Mouse (Mus musculus) kidney, postnatal 0 days (tissue): ENCODE results near the gene Atp4b. TPM values are rescaled to one million over a fixed set of nuclear protein-coding genes. Genes with fewer than 3 reads are reported as not detected.
"Not testable (repeated sequence)": the region's sequence is repeated elsewhere in the genome, so short reads cannot be mapped to it uniquely, and the experiment has no call there.

ENCODE experiments used
- ATAC-seq: fragments of 200-750 bp; cut with Nextera tagmentation; replicated peaks from 2 replicates; pipeline ENCODE4 v1.8.0; 2017; ENCODE audit warnings: low read depth, moderate number of reproducible peaks, moderate TSS enrichment, moderate library complexity; ENCODE audit not compliant: low FRiP score
- DNase-seq: peaks from one replicate; pipeline ENCODE4 v3.0.0-alpha.2; 2016; ENCODE audit warnings: low spot score
- H3K27ac ChIP-seq: fragments of 300-500 bp; sonication (generic); 2 replicates; pipeline ENCODE4 v1.5.1; 2014; ENCODE audit warnings: mild to moderate bottlenecking
- H3K27me3 ChIP-seq: fragments of 300-500 bp; sonication (generic); 2 replicates; pipeline ENCODE4 v1.6.1; 2014; ENCODE audit warnings: low read length, mixed read lengths; ENCODE audit not compliant: insufficient read depth
- H3K36me3 ChIP-seq: fragments of 300-500 bp; sonication (generic); 2 replicates; pipeline ENCODE4 v1.6.1; 2014; ENCODE audit warnings: low read length, mixed read lengths; ENCODE audit not compliant: insufficient read depth
- H3K4me1 ChIP-seq: fragments of 300-500 bp; sonication (generic); replicated peaks from 2 replicates; pipeline ENCODE4 v1.6.1; 2014; ENCODE audit warnings: antibody characterized with exemption, low read length, mixed read lengths; ENCODE audit not compliant: insufficient read depth
- H3K4me2 ChIP-seq: fragments of 300-500 bp; sonication (generic); 2 replicates; pipeline ENCODE4 v1.6.1; 2014; ENCODE audit warnings: mild to moderate bottlenecking, low read length, moderate library complexity, mixed read lengths
- H3K4me3 ChIP-seq: fragments of 300-500 bp; sonication (generic); replicated peaks from 2 replicates; pipeline ENCODE4 v1.5.1; 2014; ENCODE audit warnings: low read depth, low read length
- H3K9ac ChIP-seq: fragments of 300-500 bp; sonication (generic); 2 replicates; pipeline ENCODE4 v1.6.1; 2014; ENCODE audit warnings: low read depth, low read length
- H3K9me3 ChIP-seq: fragments of 300-500 bp; sonication (generic); replicated peaks from 2 replicates; pipeline ENCODE4 v1.6.1; 2016; ENCODE audit warnings: low read length, inconsistent platforms, mixed read lengths
- CTCF ChIP-seq: IDR thresholded peaks from 2 replicates; pipeline ENCODE4 v1.5.1; 2016; ENCODE audit warnings: antibody characterized with exemption, low read depth, mild to moderate bottlenecking, moderate library complexity
- WGBS: fragments of 180-500 bp; shearing (Covaris S2); extraction: QIAGEN DNeasy Blood & Tissue Kit; methylation state at CpG from one replicate; pipeline ENCODE4 v1.1.7; 2014; 5-methylcytosine and 5-hydroxymethylcytosine counted together
- polyA plus RNA-seq: library from polyadenylated mRNA; unstranded; fragments of >200 nt; fragmentation: Nextera tagmentation; extraction: Ambion mirVana; gene quantifications from 2 replicates; pipeline ENCODE4 v1.2.1, GENCODE M21; 2015

Gene Atp4b
- polyA plus RNA-seq, 1 experiment from 2014 or later = 0.08 TPM

DNA sequence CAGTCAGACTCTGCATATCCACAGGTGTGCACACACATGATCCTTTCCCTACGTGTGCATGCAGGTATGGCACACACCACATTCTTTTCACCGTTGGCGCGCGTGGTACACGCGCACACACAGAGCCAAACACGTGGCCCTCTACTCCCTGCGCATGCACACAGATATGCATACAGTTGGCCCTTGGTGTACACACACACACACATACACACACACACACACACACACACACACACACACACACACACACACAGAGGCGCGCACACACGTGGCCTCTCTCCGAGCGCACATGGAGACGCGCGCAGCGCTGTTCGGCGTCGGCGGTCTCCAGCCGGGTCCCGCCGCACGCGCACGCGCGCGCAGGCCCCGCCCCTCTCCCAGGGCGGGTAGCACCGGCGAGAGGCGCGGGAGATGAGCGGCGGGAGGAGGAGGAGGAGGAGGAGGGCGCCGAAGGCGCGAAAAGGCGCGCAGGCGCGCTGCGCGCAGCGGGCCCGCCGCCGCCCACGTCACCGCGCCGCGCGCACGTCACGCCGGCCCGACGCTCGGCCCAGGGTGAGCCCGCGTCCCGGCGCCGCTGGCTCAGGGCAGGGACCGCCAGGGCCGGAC is 58.3 kb downstream of the Atp4b start, which contains the start of gene Tfdp1:
Gene Tfdp1, plus strand, starts transcription at position 497 of the 606 bp plus-strand sequence.
- 0 out of 2 replicates have a peak, but pooled peaks cover 6% of the 10 kb centered on the region for H3K36me3 ChIP-seq
- 2% methylated on average over 24 of the region's 72 CpGs for WGBS
- TF ChIP-seq CTCF = no peak
- no peaks in the 10 kb centered on the region for H3K9me3 ChIP-seq
- peaks cover 9% of the 10 kb centered on the region for H3K4me1 ChIP-seq
- peak within 1 kb of the TSS; percentile 60 for H3K27ac ChIP-seq
- H3K4me2 ChIP-seq = peak within 1 kb of the TSS; percentile 93
- H3K9ac ChIP-seq = peak within 1 kb of the TSS; percentile 93
- ATAC-seq (peak; percentile 92), DNase-seq (peak; percentile 90)
- peak within 1 kb of the TSS; percentile 85 for H3K4me3 ChIP-seq
- H3K27me3 ChIP-seq = no peaks in the 10 kb centered on the region

DNA sequence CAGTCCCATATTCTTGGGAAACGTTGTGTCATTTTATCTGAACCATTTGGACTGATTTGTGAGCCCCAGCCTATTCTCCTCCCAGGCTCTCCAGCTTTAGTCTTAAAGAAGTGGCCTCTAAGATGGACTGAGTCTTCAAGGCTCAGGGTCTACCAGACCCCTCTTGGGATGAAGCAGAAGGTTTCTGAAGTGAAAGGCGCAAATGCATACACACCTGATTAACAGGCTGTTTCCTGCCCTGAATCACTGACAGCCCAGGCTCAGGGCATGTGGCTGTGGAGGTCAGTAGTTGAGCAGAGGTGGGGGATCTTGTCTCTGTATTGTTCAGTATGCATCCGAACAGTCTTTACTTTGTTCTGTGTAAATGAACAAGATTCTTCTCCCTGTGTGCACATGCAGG is 58.9 kb downstream of the Atp4b start:
- 72% methylated on average over 3 of the region's 3 CpGs for WGBS

DNA sequence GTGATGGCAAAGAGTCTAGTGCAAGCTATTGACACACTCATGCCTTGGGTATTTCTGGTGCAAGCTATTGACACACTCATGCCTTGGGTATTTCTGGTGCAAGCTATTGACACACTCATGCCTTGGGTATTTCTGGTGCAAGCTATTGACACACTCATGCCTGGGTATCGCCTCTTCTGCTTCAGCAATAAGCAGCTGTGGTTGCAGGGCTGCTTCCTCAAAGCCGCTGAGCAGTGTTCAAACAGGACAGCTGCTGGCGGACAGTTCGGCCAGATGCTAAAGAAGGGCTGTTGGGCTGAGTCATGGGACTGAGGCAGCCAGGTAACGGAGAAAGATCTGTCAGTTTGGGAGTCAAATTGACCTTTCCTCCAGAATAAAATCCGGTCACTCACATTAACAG is 59.4 kb downstream of the Atp4b start:
- 77% methylated on average over 6 of the region's 6 CpGs for WGBS
- not testable (repeated sequence) for DNase-seq, H3K27ac ChIP-seq

More for the DNA sequence above, 58.9 kb downstream of the Atp4b start:
- H3K27ac ChIP-seq = no peak overlapping the region
- H3K27me3 ChIP-seq = no peaks in the 10 kb centered on the region
- no peak overlapping the region for H3K4me3 ChIP-seq
- ATAC-seq (no peak), DNase-seq (no peak)
- H3K4me1 ChIP-seq = peaks cover 9% of the 10 kb centered on the region
- TF ChIP-seq CTCF = no peak
- no peaks in the 10 kb centered on the region for H3K9me3 ChIP-seq
- no peak overlapping the region for H3K4me2 ChIP-seq
- no peaks in the 10 kb centered on the region for H3K36me3 ChIP-seq
- H3K9ac ChIP-seq = no peak overlapping the region

More for the DNA sequence above, 59.4 kb downstream of the Atp4b start:
- not testable (repeated sequence) for H3K4me1 ChIP-seq, H3K9me3 ChIP-seq, H3K4me3 ChIP-seq, H3K27me3 ChIP-seq, H3K9ac ChIP-seq, H3K36me3 ChIP-seq, H3K4me2 ChIP-seq, ATAC-seq

Other genes with a start within 250 kb of the Atp4b start
- 447 and 473 TPM in 2 replicates for gene Lamp1, start 237.7 kb downstream of the Atp4b start, polyA plus RNA-seq
- gene Grtp1, start 196.2 kb downstream of the Atp4b start, polyA plus RNA-seq = 25.6 and 26.8 TPM in 2 replicates
- gene Adprhl1, start 142.7 kb downstream of the Atp4b start, polyA plus RNA-seq = not detected in 2 replicates
- gene Dcun1d2, start 108.7 kb downstream of the Atp4b start, polyA plus RNA-seq = 17.3 and 19.0 TPM in 2 replicates
- 31.3 and 33.2 TPM in 2 replicates for gene Tmco3, start 108.6 kb downstream of the Atp4b start, polyA plus RNA-seq
- 107 and 127 TPM in 2 replicates for gene Tfdp1, start 58.1 kb downstream of the Atp4b start, polyA plus RNA-seq
- gene Grk1, start 8.3 kb upstream of the Atp4b start, polyA plus RNA-seq = 0.01 TPM in 1 of 2 replicates, not detected in the other
- gene Tmem255b, start 38.4 kb upstream of the Atp4b start, polyA plus RNA-seq = 1.1 and 1.5 TPM in 2 replicates
- 153 and 166 TPM in 2 replicates for gene Gas6, start 97.7 kb upstream of the Atp4b start, polyA plus RNA-seq
- gene 1700029H14Rik, start 165.6 kb upstream of the Atp4b start, polyA plus RNA-seq = not detected in 2 replicates